Mouse (Mus musculus) frontal cortex, adult 2 months (tissue): ENCODE measurements around the gene Tex52. TPM values are rescaled to one million over a fixed set of nuclear protein-coding genes. Genes with fewer than 3 reads are reported as not detected.

Source experiments
- DNase-seq, 2 experiments: peaks; one replicate each; pipeline ENCODE4 v3.0.0; 2022; ENCODE audit warnings: low spot score in 1 of 2; ENCODE audit errors: extremely low spot score in 1 of 2
- polyA plus RNA-seq: library from polyadenylated mRNA; depleted of rRNA; stranded (reverse); fragments of >200 nt; gene quantifications from 2 replicates; pipeline ENCODE4 v1.2.3, GENCODE M21; 2012; rRNA removed

Gene Tex52
- polyA plus RNA-seq: 1.9 and 2.0 TPM in 2 replicates

GRCm38 (mm10) chr6:128375192-128375591, at the start of gene Tex52, which contains the start of gene Gm44596:
Gene Tex52, plus strand, starts transcription at chr6:128375456.
Gene Gm44596, plus strand, starts transcription at chr6:128375503.
- DNase-seq: peak in 1 of 2 experiments; percentile 42

- peak; percentile 44 to 89 for DNase-seq
Observed at GRCm38 (mm10) chr6:128334397-128335124, 40.7 kb upstream of the Tex52 start.

- DNase-seq: no peak
Observed at GRCm38 (mm10) chr6:128337467-128337866, 37.8 kb upstream of the Tex52 start.

- DNase-seq: no peak
Observed at GRCm38 (mm10) chr6:128338876-128339275, 36.4 kb upstream of the Tex52 start.

GRCm38 (mm10) chr6:128341956-128342723, 33.1 kb upstream of the Tex52 start:
- DNase-seq: no peak

GRCm38 (mm10) chr6:128345623-128346022, 29.6 kb upstream of the Tex52 start:
- DNase-seq: no peak

GRCm38 (mm10) chr6:128346782-128347181, 28.5 kb upstream of the Tex52 start:
- peak in 1 of 2 experiments; percentile 37 for DNase-seq

GRCm38 (mm10) chr6:128349711-128350110, 25.5 kb upstream of the Tex52 start:
- peak in 1 of 2 experiments; percentile 42 for DNase-seq

- no peak for DNase-seq
Observed at GRCm38 (mm10) chr6:128354140-128354539, 21.1 kb upstream of the Tex52 start.

- peak in 1 of 2 experiments; percentile 55 for DNase-seq
Observed at GRCm38 (mm10) chr6:128355201-128355681, 20.0 kb upstream of the Tex52 start.

GRCm38 (mm10) chr6:128355726-128356416, 19.4 kb upstream of the Tex52 start, which contains the start of gene Tulp3:
Gene Tulp3, minus strand, starts transcription at chr6:128355851.
- DNase-seq: peak; percentile 93 to 98

GRCm38 (mm10) chr6:128358999-128359398, 16.3 kb upstream of the Tex52 start:
- DNase-seq: peak in 1 of 2 experiments; percentile 84

GRCm38 (mm10) chr6:128361901-128362300, 13.4 kb upstream of the Tex52 start:
- no peak for DNase-seq

GRCm38 (mm10) chr6:128362381-128363006, 12.8 kb upstream of the Tex52 start, which contains the start of the genes Rhno1 and Foxm1:
Gene Rhno1, minus strand, starts transcription at chr6:128362911.
Gene Foxm1, plus strand, starts transcription at chr6:128362967.
- peak in 1 of 2 experiments; percentile 81 for DNase-seq

GRCm38 (mm10) chr6:128363007-128363825, 12.0 kb upstream of the Tex52 start:
- no peak for DNase-seq

GRCm38 (mm10) chr6:128364721-128365120, 10.5 kb upstream of the Tex52 start:
- DNase-seq: no peak

- no peak for DNase-seq
Observed at GRCm38 (mm10) chr6:128366466-128366865, 8.8 kb upstream of the Tex52 start.

GRCm38 (mm10) chr6:128370040-128370439, 5.2 kb upstream of the Tex52 start:
- DNase-seq: no peak

GRCm38 (mm10) chr6:128376371-128377085, 1.3 kb downstream of the Tex52 start:
- no peak for DNase-seq
